Mouse (Mus musculus) right cerebral cortex, postnatal 25 days (tissue): ENCODE data around the gene Pdik1l.
"Not testable (repeated sequence)": the region's sequence is repeated elsewhere in the genome, so short reads cannot be mapped to it uniquely, and the experiment has no call there.

Source experiments
- DNase-seq: peaks from one replicate; pipeline ENCODE4 v3.0.0; 2022

The Pdik1l gene

GRCm38 (mm10) chr4:134298626-134299497 is 11.2 kb upstream of the Pdik1l start:
- no peak for DNase-seq

- no peak for DNase-seq
These were observed 9.7 kb upstream of the Pdik1l start for GRCm38 (mm10) chr4:134297369-134297768.

- DNase-seq: no peak
These were observed 8.8 kb upstream of the Pdik1l start for GRCm38 (mm10) chr4:134296523-134296922.

- DNase-seq: not testable (repeated sequence)
These were observed 8.4 kb upstream of the Pdik1l start for GRCm38 (mm10) chr4:134296096-134296495.

GRCm38 (mm10) chr4:134293692-134294163 is 6.0 kb upstream of the Pdik1l start:
- DNase-seq: no peak

GRCm38 (mm10) chr4:134293061-134293691 is 5.5 kb upstream of the Pdik1l start:
- DNase-seq: no peak

GRCm38 (mm10) chr4:134292067-134292466 is 4.4 kb upstream of the Pdik1l start:
- peak; percentile 57 for DNase-seq

- DNase-seq: no peak
These were observed 932 bp upstream of the Pdik1l start for GRCm38 (mm10) chr4:134288397-134289256.

- peak; percentile 98 for DNase-seq
These were observed 529 bp downstream of the Pdik1l start for GRCm38 (mm10) chr4:134287168-134287564.

- no peak for DNase-seq
These were observed 1.2 kb downstream of the Pdik1l start for GRCm38 (mm10) chr4:134286226-134287167.

- DNase-seq: no peak
These were observed 2.8 kb downstream of the Pdik1l start for GRCm38 (mm10) chr4:134284942-134285341.

- no peak for DNase-seq
These were observed 14.0 kb downstream of the Pdik1l start for GRCm38 (mm10) chr4:134273417-134274345.

- no peak for DNase-seq
These were observed 14.8 kb downstream of the Pdik1l start for GRCm38 (mm10) chr4:134272731-134273416.

- no peak for DNase-seq
These were observed 15.7 kb downstream of the Pdik1l start for GRCm38 (mm10) chr4:134271979-134272378.

GRCm38 (mm10) chr4:134269622-134270021 is 18.1 kb downstream of the Pdik1l start:
- not testable (repeated sequence) for DNase-seq

GRCm38 (mm10) chr4:134268102-134268655 is 19.5 kb downstream of the Pdik1l start:
- DNase-seq: no peak

- no peak for DNase-seq
These were observed 21.7 kb downstream of the Pdik1l start for GRCm38 (mm10) chr4:134265860-134266585.

- no peak for DNase-seq
These were observed 24.5 kb downstream of the Pdik1l start for GRCm38 (mm10) chr4:134263191-134263590.

- DNase-seq: no peak
These were observed 29.3 kb downstream of the Pdik1l start for GRCm38 (mm10) chr4:134258354-134258753.
